Mouse (Mus musculus) neural tube, embryonic 11.5 days (tissue): ENCODE data around the gene Slc44a3. TPM values are rescaled to one million over a fixed set of nuclear protein-coding genes. Genes with fewer than 3 reads are reported as not detected.

ENCODE experiments used
- ATAC-seq: fragments of 200-750 bp; cut with Nextera tagmentation; 2 replicates; pipeline ENCODE4 v1.8.0; 2017; ENCODE audit warnings: moderate number of reproducible peaks, mild to moderate bottlenecking, moderate TSS enrichment, moderate library complexity; ENCODE audit not compliant: insufficient read depth, low FRiP score, low TSS enrichment
- DNase-seq: peaks from one replicate; pipeline ENCODE4 v3.0.0-alpha.2; 2015; ENCODE audit warnings: low spot score
- H3K27ac ChIP-seq: fragments of 300-500 bp; sonication (generic); 2 replicates; pipeline ENCODE4 v1.5.1; 2014; ENCODE audit warnings: low read depth, mild to moderate bottlenecking, low read length
- H3K27me3 ChIP-seq: fragments of 300-500 bp; sonication (generic); 2 replicates; pipeline ENCODE4 v1.6.1; 2014; ENCODE audit warnings: mild to moderate bottlenecking, low read length, mixed read lengths; ENCODE audit not compliant: control insufficient read depth, insufficient read depth
- H3K36me3 ChIP-seq: fragments of 300-500 bp; sonication (generic); 2 replicates; pipeline ENCODE4 v1.6.1; 2014; ENCODE audit warnings: mild to moderate bottlenecking, low read length, moderate library complexity, mixed read lengths; ENCODE audit not compliant: control insufficient read depth, insufficient read depth
- H3K4me1 ChIP-seq: fragments of 300-500 bp; sonication (generic); 2 replicates; pipeline ENCODE4 v1.6.1; 2014; ENCODE audit warnings: low read length, mixed read lengths; ENCODE audit not compliant: control insufficient read depth, insufficient read depth
- H3K4me2 ChIP-seq: fragments of 300-500 bp; sonication (generic); 2 replicates; pipeline ENCODE4 v1.6.1; 2014; ENCODE audit warnings: low read depth, mild to moderate bottlenecking, moderate library complexity
- H3K4me3 ChIP-seq: fragments of 300-500 bp; sonication (generic); 2 replicates; pipeline ENCODE4 v1.5.1; 2014; ENCODE audit warnings: low read depth, low read length
- H3K9ac ChIP-seq: fragments of 300-500 bp; sonication (generic); 2 replicates; pipeline ENCODE4 v1.6.1; 2014; ENCODE audit warnings: mild to moderate bottlenecking, low read length
- H3K9me3 ChIP-seq: fragments of 300-500 bp; sonication (generic); 2 replicates; pipeline ENCODE4 v1.6.1; 2016; ENCODE audit warnings: low read length; ENCODE audit not compliant: control insufficient read depth
- WGBS: fragments of 180-500 bp; shearing (Covaris S2); extraction: QIAGEN DNeasy Blood & Tissue Kit; methylation state at CpG from one replicate; pipeline ENCODE4 v1.1.7; 2014; 5-methylcytosine and 5-hydroxymethylcytosine counted together
- polyA plus RNA-seq: library from polyadenylated mRNA; unstranded; fragments of >200 nt; fragmentation: Nextera tagmentation; extraction: Ambion mirVana; gene quantifications from 2 replicates; pipeline ENCODE4 v1.2.1, GENCODE M21; 2014

The Slc44a3 gene
- polyA plus RNA-seq, 1 experiment from 2014 or later = 0.31 TPM

- Histone ChIP-seq H3K27ac (no peak overlapping the region), H3K36me3 (no peaks in the 10 kb centered on the region), H3K4me2 (no peak overlapping the region), H3K27me3 (no peaks in the 10 kb centered on the region), H3K9ac (no peak overlapping the region), H3K4me3 (no peak overlapping the region), H3K4me1 (peaks cover 7% of the 10 kb centered on the region; the same call in 1 of the 2 replicates), H3K9me3 (no peaks in the 10 kb centered on the region)
- WGBS = 50% methylated on average over 6 of the region's 6 CpGs
- ATAC-seq (no peak), DNase-seq (no peak)
Observed at GRCm38 (mm10) chr3:121481564-121481963, 50.6 kb downstream of the Slc44a3 start.

- H3K36me3 ChIP-seq = no peaks in the 10 kb centered on the region
- H3K9me3 ChIP-seq = no peaks in the 10 kb centered on the region
- no peak overlapping the region for H3K4me3 ChIP-seq
- WGBS = 64% methylated on average over 8 of the region's 8 CpGs
- H3K4me1 ChIP-seq = peaks cover 7% of the 10 kb centered on the region; the same call in 1 of the 2 replicates
- no peak overlapping the region for H3K9ac ChIP-seq
- H3K27me3 ChIP-seq = no peaks in the 10 kb centered on the region
- DNase-seq = no peak
- no peak for ATAC-seq
- no peak overlapping the region for H3K4me2 ChIP-seq
- no peak overlapping the region for H3K27ac ChIP-seq
Observed at GRCm38 (mm10) chr3:121480961-121481436, 51.2 kb downstream of the Slc44a3 start.

GRCm38 (mm10) chr3:121480030-121480960, 51.9 kb downstream of the Slc44a3 start:
- H3K9ac ChIP-seq = no peak overlapping the region
- H3K4me3 ChIP-seq = no peak overlapping the region
- H3K4me1 ChIP-seq = peaks cover 7% of the 10 kb centered on the region; the same call in 1 of the 2 replicates
- no peaks in the 10 kb centered on the region for H3K9me3 ChIP-seq
- H3K27me3 ChIP-seq = no peaks in the 10 kb centered on the region
- H3K36me3 ChIP-seq = no peaks in the 10 kb centered on the region
- DNase-seq (no peak), ATAC-seq (no peak)
- no peak overlapping the region for H3K4me2 ChIP-seq
- H3K27ac ChIP-seq = no peak overlapping the region
- 71% methylated on average over 26 of the region's 26 CpGs for WGBS

GRCm38 (mm10) chr3:121474738-121475137, 57.5 kb downstream of the Slc44a3 start:
- Histone ChIP-seq H3K27me3 (no peaks in the 10 kb centered on the region), H3K4me1 (no peaks in the 10 kb centered on the region), H3K27ac (no peak overlapping the region), H3K9me3 (no peaks in the 10 kb centered on the region), H3K4me3 (no peak overlapping the region), H3K36me3 (no peaks in the 10 kb centered on the region), H3K4me2 (no peak overlapping the region), H3K9ac (no peak overlapping the region)
- no peak for ATAC-seq
- DNase-seq = no peak
- 79% methylated on average over 3 of the region's 3 CpGs for WGBS

- no peak overlapping the region for H3K9ac ChIP-seq
- H3K27me3 ChIP-seq = no peaks in the 10 kb centered on the region
- ATAC-seq (no peak), DNase-seq (no peak)
- no peaks in the 10 kb centered on the region for H3K9me3 ChIP-seq
- H3K4me1 ChIP-seq = peaks cover 3% of the 10 kb centered on the region; the same call in 1 of the 2 replicates
- H3K4me3 ChIP-seq = no peak overlapping the region
- no peak overlapping the region for H3K4me2 ChIP-seq
- no peak overlapping the region for H3K27ac ChIP-seq
- 56% methylated on average over 11 of the region's 11 CpGs for WGBS
- H3K36me3 ChIP-seq = no peaks in the 10 kb centered on the region
Observed at GRCm38 (mm10) chr3:121471703-121472102, 60.5 kb downstream of the Slc44a3 start.

- WGBS = 11% methylated on average over 13 of the region's 13 CpGs
- peak; percentile 56 for DNase-seq
- Histone ChIP-seq H3K4me1 (peaks cover 3% of the 10 kb centered on the region; the same call in 1 of the 2 replicates), H3K9ac (no peak overlapping the region), H3K27ac (peak overlapping the region; percentile 56), H3K9me3 (no peaks in the 10 kb centered on the region), H3K27me3 (no peaks in the 10 kb centered on the region), H3K4me3 (no peak overlapping the region), H3K36me3 (no peaks in the 10 kb centered on the region), H3K4me2 (no peak overlapping the region; the same call in 1 of the 2 replicates)
- no peak; the same call in 1 of the 2 replicates for ATAC-seq
Observed at GRCm38 (mm10) chr3:121469185-121469975, 62.8 kb downstream of the Slc44a3 start.

- ATAC-seq = no peak
- Histone ChIP-seq H3K4me2 (no peak overlapping the region), H3K4me1 (peaks cover 3% of the 10 kb centered on the region; the same call in 1 of the 2 replicates)
Observed at GRCm38 (mm10) chr3:121468136-121468535, 64.1 kb downstream of the Slc44a3 start.

GRCm38 (mm10) chr3:121467094-121467552, 65.1 kb downstream of the Slc44a3 start:
- Histone ChIP-seq H3K4me3 (no peak overlapping the region), H3K9me3 (no peaks in the 10 kb centered on the region), H3K36me3 (no peaks in the 10 kb centered on the region), H3K4me1 (peaks cover 3% of the 10 kb centered on the region; the same call in 1 of the 2 replicates), H3K27me3 (no peaks in the 10 kb centered on the region), H3K4me2 (no peak overlapping the region), H3K27ac (no peak overlapping the region), H3K9ac (no peak overlapping the region)
- ATAC-seq (no peak), DNase-seq (no peak)
- 76% methylated on average over 10 of the region's 10 CpGs for WGBS

More at GRCm38 (mm10) chr3:121468136-121468535, 64.1 kb downstream of the Slc44a3 start:
- WGBS = 22% methylated on average over 1 of the region's 2 CpGs
- Histone ChIP-seq H3K4me3 (no peak overlapping the region), H3K9me3 (no peaks in the 10 kb centered on the region), H3K27me3 (no peaks in the 10 kb centered on the region), H3K27ac (no peak overlapping the region), H3K9ac (no peak overlapping the region), H3K36me3 (no peaks in the 10 kb centered on the region)
- DNase-seq = no peak
